Mouse (Mus musculus) limb, embryonic 12.5 days (tissue): Measurements from ENCODE around the gene Creb3l2. TPM values are rescaled to one million over a fixed set of nuclear protein-coding genes. Genes with fewer than 3 reads are reported as not detected.
"Not testable (repeated sequence)": the region's sequence is repeated elsewhere in the genome, so short reads cannot be mapped to it uniquely, and the experiment has no call there.

Source experiments
- ATAC-seq: fragments of 200-750 bp; cut with Nextera tagmentation; 2 replicates; pipeline ENCODE4 v1.8.0; 2017; ENCODE audit warnings: low read depth, moderate TSS enrichment; ENCODE audit not compliant: insufficient number of reproducible peaks, insufficient read depth, low FRiP score, low TSS enrichment
- H3K27ac ChIP-seq: fragments of 300-500 bp; sonication (generic); 2 replicates; pipeline ENCODE4 v1.5.1; 2016; ENCODE audit warnings: mild to moderate bottlenecking, moderate library complexity
- H3K27me3 ChIP-seq: fragments of 300-500 bp; sonication (generic); 2 replicates; pipeline ENCODE4 v1.6.1; 2016; ENCODE audit warnings: mild to moderate bottlenecking, moderate library complexity
- H3K36me3 ChIP-seq: fragments of 300-500 bp; sonication (generic); 2 replicates; pipeline ENCODE4 v1.6.1; 2016; ENCODE audit warnings: mild to moderate bottlenecking, moderate library complexity
- H3K4me1 ChIP-seq: fragments of 300-500 bp; sonication (generic); replicated peaks from 2 replicates; pipeline ENCODE4 v1.6.1; 2016
- H3K4me2 ChIP-seq: fragments of 300-500 bp; sonication (generic); 2 replicates; pipeline ENCODE4 v1.6.1; 2016; ENCODE audit warnings: mild to moderate bottlenecking, moderate library complexity
- H3K4me3 ChIP-seq: fragments of 300-500 bp; sonication (generic); replicated peaks from 2 replicates; pipeline ENCODE4 v1.5.1; 2016; ENCODE audit warnings: mild to moderate bottlenecking
- H3K9ac ChIP-seq: fragments of 300-500 bp; sonication (generic); replicated peaks from 2 replicates; pipeline ENCODE4 v1.6.1; 2016; ENCODE audit warnings: mild to moderate bottlenecking, moderate library complexity
- H3K9me3 ChIP-seq: fragments of 300-500 bp; sonication (generic); 2 replicates; pipeline ENCODE4 v1.6.1; 2016; ENCODE audit warnings: mild to moderate bottlenecking, moderate library complexity
- WGBS: fragments of 180-500 bp; shearing (Covaris S2); methylation state at CpG from one replicate; pipeline ENCODE4 v1.1.7; 2016; 5-methylcytosine and 5-hydroxymethylcytosine counted together
- polyA plus RNA-seq: library from polyadenylated mRNA; unstranded; fragments of >200 nt; fragmentation: Nextera tagmentation; extraction: Ambion mirVana; gene quantifications from 2 replicates; pipeline ENCODE4 v1.2.1, GENCODE M21; 2016

The Creb3l2 gene
- polyA plus RNA-seq, 1 experiment from 2014 or later = 26.4 TPM

GRCm38 (mm10) chr6:37464585-37464984, 22.6 kb upstream of the Creb3l2 start:
- no peaks in the 10 kb centered on the region for H3K36me3 ChIP-seq
- peaks cover 7% of the 10 kb centered on the region for H3K4me1 ChIP-seq
- no peak for ATAC-seq
- peak overlapping the region; percentile 64 for H3K27ac ChIP-seq
- H3K27me3 ChIP-seq = no peaks in the 10 kb centered on the region
- H3K9ac ChIP-seq = peak overlapping the region; percentile 45; the same call in 1 of the 2 replicates
- no peaks in the 10 kb centered on the region for H3K9me3 ChIP-seq
- WGBS = 5% methylated on average over 5 of the region's 5 CpGs
- H3K4me2 ChIP-seq = peak overlapping the region; percentile 59
- peak overlapping the region; percentile 40 for H3K4me3 ChIP-seq

GRCm38 (mm10) chr6:37463517-37464482, 21.9 kb upstream of the Creb3l2 start:
- H3K4me1 ChIP-seq, H3K27me3 ChIP-seq, H3K9me3 ChIP-seq, H3K9ac ChIP-seq, H3K36me3 ChIP-seq: not testable (repeated sequence)
- WGBS = under 1% methylated on average over 7 of the region's 25 CpGs
- Histone ChIP-seq H3K4me3 (peak overlapping the region; percentile 40), H3K4me2 (peak overlapping the region; percentile 59), H3K27ac (peak overlapping the region; percentile 64; the same call in 1 of the 2 replicates)
- peak; percentile 89 for ATAC-seq

GRCm38 (mm10) chr6:37460681-37461080, 18.7 kb upstream of the Creb3l2 start:
- 88% methylated on average over 6 of the region's 6 CpGs for WGBS
- no peak overlapping the region for H3K4me3 ChIP-seq

GRCm38 (mm10) chr6:37459656-37460055, 17.7 kb upstream of the Creb3l2 start:
- not testable (repeated sequence) for H3K9me3 ChIP-seq, ATAC-seq, H3K4me1 ChIP-seq, H3K4me3 ChIP-seq, H3K9ac ChIP-seq, H3K27ac ChIP-seq, H3K4me2 ChIP-seq, H3K27me3 ChIP-seq, H3K36me3 ChIP-seq
- 52% methylated on average over 9 of the region's 9 CpGs for WGBS

More at GRCm38 (mm10) chr6:37460681-37461080, 18.7 kb upstream of the Creb3l2 start:
- Histone ChIP-seq H3K9ac (no peak overlapping the region), H3K4me2 (no peak overlapping the region), H3K36me3 (no peaks in the 10 kb centered on the region), H3K27me3 (no peaks in the 10 kb centered on the region), H3K9me3 (no peaks in the 10 kb centered on the region), H3K27ac (no peak overlapping the region), H3K4me1 (peaks cover 5% of the 10 kb centered on the region)
- no peak for ATAC-seq

- no peak for ATAC-seq
- Histone ChIP-seq H3K27ac (no peak overlapping the region), H3K27me3 (no peaks in the 10 kb centered on the region), H3K4me1 (no peaks in the 10 kb centered on the region), H3K4me2 (no peak overlapping the region), H3K9me3 (no peaks in the 10 kb centered on the region), H3K9ac (no peak overlapping the region), H3K4me3 (no peak overlapping the region), H3K36me3 (no peaks in the 10 kb centered on the region)
- WGBS = 40% methylated on average over 10 of the region's 10 CpGs
Observed at GRCm38 (mm10) chr6:37457990-37458655, 16.2 kb upstream of the Creb3l2 start.

- Histone ChIP-seq H3K27ac (no peak overlapping the region), H3K27me3 (no peaks in the 10 kb centered on the region), H3K4me1 (no peaks in the 10 kb centered on the region), H3K36me3 (no peaks in the 10 kb centered on the region), H3K9me3 (no peaks in the 10 kb centered on the region), H3K4me3 (no peak overlapping the region), H3K9ac (no peak overlapping the region), H3K4me2 (no peak overlapping the region)
- 70% methylated on average over 5 of the region's 5 CpGs for WGBS
- no peak for ATAC-seq
Observed at GRCm38 (mm10) chr6:37455540-37455939, 13.6 kb upstream of the Creb3l2 start.

- Histone ChIP-seq H3K4me2 (no peak overlapping the region), H3K9ac (no peak overlapping the region), H3K36me3 (no peaks in the 10 kb centered on the region), H3K27ac (no peak overlapping the region), H3K4me3 (no peak overlapping the region), H3K9me3 (no peaks in the 10 kb centered on the region), H3K4me1 (no peaks in the 10 kb centered on the region), H3K27me3 (no peaks in the 10 kb centered on the region)
- 75% methylated on average over 4 of the region's 4 CpGs for WGBS
- ATAC-seq = no peak
Observed at GRCm38 (mm10) chr6:37453047-37453446, 11.1 kb upstream of the Creb3l2 start.

GRCm38 (mm10) chr6:37451664-37452063, 9.7 kb upstream of the Creb3l2 start:
- Histone ChIP-seq H3K4me3 (no peak overlapping the region), H3K27ac (no peak overlapping the region), H3K27me3 (no peaks in the 10 kb centered on the region), H3K9me3 (no peaks in the 10 kb centered on the region), H3K9ac (no peak overlapping the region), H3K4me2 (no peak overlapping the region), H3K4me1 (no peaks in the 10 kb centered on the region), H3K36me3 (no peaks in the 10 kb centered on the region)
- WGBS = 50% methylated on average over 4 of the region's 4 CpGs
- no peak for ATAC-seq

- 0 out of 2 replicates have a peak, but pooled peaks have one; percentile 66 for ATAC-seq
- no peak overlapping the region for H3K27ac ChIP-seq
- 30% methylated on average over 10 of the region's 10 CpGs for WGBS
Observed at GRCm38 (mm10) chr6:37447704-37448466, 5.9 kb upstream of the Creb3l2 start.

GRCm38 (mm10) chr6:37442781-37443180, 835 bp upstream of the Creb3l2 start:
- 0 out of 2 replicates have a peak overlapping the region, but pooled peaks have one; percentile 37 for H3K9ac ChIP-seq
- H3K4me2 ChIP-seq = peak overlapping the region; percentile 53
- H3K4me3 ChIP-seq = peak overlapping the region; percentile 89
- 47% methylated on average over 4 of the region's 4 CpGs for WGBS
- no peaks in the 10 kb centered on the region for H3K36me3 ChIP-seq
- peak overlapping the region; percentile 80 for H3K27ac ChIP-seq
- H3K27me3 ChIP-seq = no peaks in the 10 kb centered on the region
- ATAC-seq = no peak
- no peaks in the 10 kb centered on the region for H3K9me3 ChIP-seq
- peaks cover 28% of the 10 kb centered on the region for H3K4me1 ChIP-seq

More at GRCm38 (mm10) chr6:37447704-37448466, 5.9 kb upstream of the Creb3l2 start:
- Histone ChIP-seq H3K4me3 (no peak overlapping the region), H3K9me3 (no peaks in the 10 kb centered on the region), H3K4me2 (no peak overlapping the region), H3K27me3 (no peaks in the 10 kb centered on the region), H3K36me3 (no peaks in the 10 kb centered on the region), H3K4me1 (peaks cover 2% of the 10 kb centered on the region), H3K9ac (no peak overlapping the region)
